Mouse (Mus musculus) midbrain, embryonic 13.5 days (tissue): ENCODE measurements at regions not wholly inside any gene's neighbourhood (a gene's known extent, or its start where the extent isn't known, plus 50 kb on each side); places are given as distances from the start of the nearest gene placed in this dataset.

Experiments
- ATAC-seq: fragments of 200-750 bp; cut with Nextera tagmentation; 2 replicates; pipeline ENCODE4 v1.8.0; 2017; ENCODE audit warnings: mild to moderate bottlenecking, moderate TSS enrichment, moderate library complexity
- H3K27ac ChIP-seq: fragments of 300-500 bp; sonication (generic); 2 replicates; pipeline ENCODE4 v1.5.1; 2015; ENCODE audit warnings: inconsistent platforms, mild to moderate bottlenecking, moderate library complexity
- H3K27me3 ChIP-seq: fragments of 300-500 bp; sonication (generic); 2 replicates; pipeline ENCODE4 v1.6.1; 2015; ENCODE audit warnings: mild to moderate bottlenecking, inconsistent platforms
- H3K36me3 ChIP-seq: fragments of 300-500 bp; sonication (generic); 2 replicates; pipeline ENCODE4 v1.6.1; 2015; ENCODE audit warnings: mild to moderate bottlenecking, inconsistent platforms
- H3K4me1 ChIP-seq: fragments of 300-500 bp; sonication (generic); replicated peaks from 2 replicates; pipeline ENCODE4 v1.6.1; 2015; ENCODE audit warnings: inconsistent platforms
- H3K4me2 ChIP-seq: fragments of 300-500 bp; sonication (generic); replicated peaks from 2 replicates; pipeline ENCODE4 v1.6.1; 2015; ENCODE audit warnings: moderate library complexity, mild to moderate bottlenecking, inconsistent platforms
- H3K4me3 ChIP-seq: fragments of 300-500 bp; sonication (generic); replicated peaks from 2 replicates; pipeline ENCODE4 v1.5.1; 2015; ENCODE audit warnings: mild to moderate bottlenecking, inconsistent platforms
- H3K9ac ChIP-seq: fragments of 300-500 bp; sonication (generic); replicated peaks from 2 replicates; pipeline ENCODE4 v1.6.1; 2015; ENCODE audit warnings: mild to moderate bottlenecking, inconsistent platforms
- H3K9me3 ChIP-seq: fragments of 300-500 bp; sonication (generic); 2 replicates; pipeline ENCODE4 v1.6.1; 2016; ENCODE audit warnings: mild to moderate bottlenecking, inconsistent platforms
- WGBS: fragments of 180-500 bp; shearing (Covaris S2); methylation state at CpG from one replicate; pipeline ENCODE4 v1.1.7; 2015; 5-methylcytosine and 5-hydroxymethylcytosine counted together

GRCm38 (mm10) chrX:42332906-42333305 lies 156.6 kb upstream of the Tex13c2 start:
- no peak for ATAC-seq
- Histone ChIP-seq H3K9ac (no peak overlapping the region), H3K27ac (no peak overlapping the region), H3K9me3 (no peaks in the 10 kb centered on the region), H3K4me3 (no peak overlapping the region), H3K4me1 (no peaks in the 10 kb centered on the region), H3K27me3 (no peaks in the 10 kb centered on the region), H3K36me3 (no peaks in the 10 kb centered on the region), H3K4me2 (no peak overlapping the region)
- 85% methylated on average over 7 of the region's 7 CpGs for WGBS

- no peak for ATAC-seq
- Histone ChIP-seq H3K9ac (no peak overlapping the region), H3K4me1 (no peaks in the 10 kb centered on the region), H3K9me3 (no peaks in the 10 kb centered on the region), H3K27me3 (no peaks in the 10 kb centered on the region), H3K4me2 (no peak overlapping the region), H3K4me3 (no peak overlapping the region), H3K27ac (no peak overlapping the region), H3K36me3 (no peaks in the 10 kb centered on the region)
- 64% methylated on average over 4 of the region's 4 CpGs for WGBS
These were observed 155.9 kb upstream of the Tex13c2 start for GRCm38 (mm10) chrX:42333631-42334030.

GRCm38 (mm10) chrX:42334794-42335193 lies 154.7 kb upstream of the Tex13c2 start:
- Histone ChIP-seq H3K4me3 (no peak overlapping the region), H3K27me3 (no peaks in the 10 kb centered on the region), H3K4me2 (no peak overlapping the region), H3K4me1 (no peaks in the 10 kb centered on the region), H3K9ac (no peak overlapping the region), H3K9me3 (no peaks in the 10 kb centered on the region), H3K27ac (no peak overlapping the region), H3K36me3 (no peaks in the 10 kb centered on the region)
- WGBS = 84% methylated on average over 2 of the region's 2 CpGs
- no peak for ATAC-seq

GRCm38 (mm10) chrX:42336772-42337171 lies 152.7 kb upstream of the Tex13c2 start:
- H3K4me1 ChIP-seq = no peaks in the 10 kb centered on the region
- no peak overlapping the region for H3K9ac ChIP-seq
- H3K9me3 ChIP-seq = no peaks in the 10 kb centered on the region
- ATAC-seq = no peak
- WGBS = 82% methylated on average over 3 of the region's 3 CpGs
- no peak overlapping the region for H3K4me2 ChIP-seq
- no peaks in the 10 kb centered on the region for H3K27me3 ChIP-seq
- H3K27ac ChIP-seq = no peak overlapping the region
- H3K36me3 ChIP-seq = no peaks in the 10 kb centered on the region
- H3K4me3 ChIP-seq = no peak overlapping the region

- 26% methylated on average over 7 of the region's 7 CpGs for WGBS
- ATAC-seq = peak; percentile 60; the same call in 1 of the 2 replicates
- peaks cover 6% of the 10 kb centered on the region for H3K4me1 ChIP-seq
- no peaks in the 10 kb centered on the region for H3K36me3 ChIP-seq
- no peak overlapping the region for H3K4me3 ChIP-seq
- H3K27ac ChIP-seq = no peak overlapping the region
- H3K4me2 ChIP-seq = no peak overlapping the region
- no peaks in the 10 kb centered on the region for H3K9me3 ChIP-seq
- H3K27me3 ChIP-seq = no peaks in the 10 kb centered on the region
- no peak overlapping the region for H3K9ac ChIP-seq
These were observed 147.1 kb upstream of the Tex13c2 start for GRCm38 (mm10) chrX:42342362-42342761.

GRCm38 (mm10) chrX:42342951-42343879 lies 146.3 kb upstream of the Tex13c2 start:
- Histone ChIP-seq H3K4me1 (peaks cover 6% of the 10 kb centered on the region), H3K9me3 (no peaks in the 10 kb centered on the region), H3K36me3 (no peaks in the 10 kb centered on the region), H3K27ac (peak overlapping the region; percentile 69), H3K27me3 (no peaks in the 10 kb centered on the region), H3K9ac (no peak overlapping the region), H3K4me3 (no peak overlapping the region), H3K4me2 (peak overlapping the region; percentile 36)
- WGBS = 24% methylated on average over 16 of the region's 16 CpGs
- ATAC-seq = peak; percentile 86

- no peak overlapping the region for H3K4me3 ChIP-seq
- H3K9me3 ChIP-seq = no peaks in the 10 kb centered on the region
- peak; percentile 67 for ATAC-seq
- H3K9ac ChIP-seq = no peak overlapping the region
- H3K36me3 ChIP-seq = no peaks in the 10 kb centered on the region
- no peaks in the 10 kb centered on the region for H3K4me1 ChIP-seq
- no peak overlapping the region for H3K4me2 ChIP-seq
- 69% methylated on average over 5 of the region's 5 CpGs for WGBS
- H3K27me3 ChIP-seq = 0 out of 2 replicates have a peak, but pooled peaks cover 3% of the 10 kb centered on the region
- no peak overlapping the region for H3K27ac ChIP-seq
These were observed 136.8 kb upstream of the Tex13c2 start for GRCm38 (mm10) chrX:42352610-42353254.

- H3K27ac ChIP-seq = 0 out of 2 replicates have a peak overlapping the region, but pooled peaks have one; percentile 39
- WGBS = 21% methylated on average over 11 of the region's 12 CpGs
These were observed 129.9 kb upstream of the Tex13c2 start for GRCm38 (mm10) chrX:42359381-42360172.

GRCm38 (mm10) chrX:42360173-42360931 lies 129.1 kb upstream of the Tex13c2 start:
- Histone ChIP-seq H3K36me3 (no peaks in the 10 kb centered on the region), H3K9ac (0 out of 2 replicates have a peak overlapping the region, but pooled peaks have one; percentile 10), H3K27me3 (0 out of 2 replicates have a peak, but pooled peaks cover 3% of the 10 kb centered on the region), H3K9me3 (no peaks in the 10 kb centered on the region), H3K27ac (peak overlapping the region; percentile 73), H3K4me3 (peak overlapping the region; percentile 12; the same call in 1 of the 2 replicates), H3K4me1 (peaks cover 3% of the 10 kb centered on the region; the same call in 1 of the 2 replicates), H3K4me2 (peak overlapping the region; percentile 44)
- 21% methylated on average over 15 of the region's 15 CpGs for WGBS
- 0 out of 2 replicates have a peak, but pooled peaks have one; percentile 6 for ATAC-seq

More at GRCm38 (mm10) chrX:42359381-42360172, 129.9 kb upstream of the Tex13c2 start:
- ATAC-seq = peak; percentile 66
- Histone ChIP-seq H3K27me3 (0 out of 2 replicates have a peak, but pooled peaks cover 3% of the 10 kb centered on the region), H3K4me3 (no peak overlapping the region), H3K4me1 (peaks cover 3% of the 10 kb centered on the region; the same call in 1 of the 2 replicates), H3K9me3 (no peaks in the 10 kb centered on the region), H3K4me2 (peak overlapping the region; percentile 44), H3K36me3 (no peaks in the 10 kb centered on the region), H3K9ac (no peak overlapping the region)

GRCm38 (mm10) chrX:42360973-42361372 lies 128.5 kb upstream of the Tex13c2 start:
- H3K27ac ChIP-seq = peak overlapping the region; percentile 73
- peaks cover 3% of the 10 kb centered on the region; the same call in 1 of the 2 replicates for H3K4me1 ChIP-seq
- no peak for ATAC-seq
- WGBS = 26% methylated on average over 6 of the region's 6 CpGs
- H3K4me3 ChIP-seq = no peak overlapping the region
- no peaks in the 10 kb centered on the region for H3K9me3 ChIP-seq
- 0 out of 2 replicates have a peak overlapping the region, but pooled peaks have one; percentile 10 for H3K9ac ChIP-seq
- 0 out of 2 replicates have a peak, but pooled peaks cover 3% of the 10 kb centered on the region for H3K27me3 ChIP-seq
- no peaks in the 10 kb centered on the region for H3K36me3 ChIP-seq
- H3K4me2 ChIP-seq = peak overlapping the region; percentile 44
